Mouse (Mus musculus) forebrain, embryonic 11.5 days (tissue): ENCODE measurements around the gene Cntnap1. TPM values are rescaled to one million over a fixed set of nuclear protein-coding genes. Genes with fewer than 3 reads are reported as not detected.

ENCODE experiments used
- ATAC-seq: fragments of 200-750 bp; cut with Nextera tagmentation; replicated peaks from 2 replicates; pipeline ENCODE4 v1.8.0; 2017; ENCODE audit warnings: moderate TSS enrichment; ENCODE audit not compliant: low FRiP score
- DNase-seq: peaks from one replicate; pipeline ENCODE4 v3.0.0-alpha.2; 2017; ENCODE audit warnings: low spot score
- H3K27ac ChIP-seq: fragments of 300-500 bp; sonication (generic); 2 replicates; pipeline ENCODE4 v1.5.1; 2014; ENCODE audit warnings: low read depth, low read length
- H3K27me3 ChIP-seq: fragments of 300-500 bp; sonication (generic); 2 replicates; pipeline ENCODE4 v1.6.1; 2014; ENCODE audit warnings: mild to moderate bottlenecking, low read length, mixed read lengths; ENCODE audit not compliant: control insufficient read depth, insufficient read depth
- H3K36me3 ChIP-seq: fragments of 300-500 bp; sonication (generic); 2 replicates; pipeline ENCODE4 v1.6.1; 2014; ENCODE audit warnings: mild to moderate bottlenecking, low read length, moderate library complexity, mixed read lengths; ENCODE audit not compliant: control insufficient read depth, insufficient read depth
- H3K4me1 ChIP-seq: fragments of 300-500 bp; sonication (generic); replicated peaks from 2 replicates; pipeline ENCODE4 v1.6.1; 2014; ENCODE audit warnings: low read length, mixed read lengths; ENCODE audit not compliant: control insufficient read depth, insufficient read depth
- H3K4me2 ChIP-seq: fragments of 300-500 bp; sonication (generic); 2 replicates; pipeline ENCODE4 v1.6.1; 2014; ENCODE audit warnings: low read depth, mild to moderate bottlenecking, low read length, moderate library complexity, mixed read lengths; ENCODE audit not compliant: severe bottlenecking
- H3K4me3 ChIP-seq: fragments of 300-500 bp; sonication (generic); 2 replicates; pipeline ENCODE4 v1.5.1; 2014; ENCODE audit warnings: low read depth, low read length
- H3K9ac ChIP-seq: fragments of 300-500 bp; sonication (generic); 2 replicates; pipeline ENCODE4 v1.6.1; 2014; ENCODE audit warnings: low read length
- H3K9me3 ChIP-seq: fragments of 300-500 bp; sonication (generic); 2 replicates; pipeline ENCODE4 v1.6.1; 2016; ENCODE audit warnings: low read length, mixed read lengths; ENCODE audit not compliant: control insufficient read depth
- WGBS: fragments of 180-500 bp; shearing (Covaris S2); extraction: QIAGEN DNeasy Blood & Tissue Kit; methylation state at CpG from one replicate; pipeline ENCODE4 v1.1.7; 2014; 5-methylcytosine and 5-hydroxymethylcytosine counted together
- polyA plus RNA-seq: library from polyadenylated mRNA; unstranded; fragments of >200 nt; fragmentation: Nextera tagmentation; extraction: Ambion mirVana; gene quantifications from 2 replicates; pipeline ENCODE4 v1.2.1, GENCODE M21; 2014

The Cntnap1 gene
- polyA plus RNA-seq, 1 experiment from 2014 or later = 0.55 TPM

GRCm38 (mm10) chr11:101143338-101144225 is 26.7 kb upstream of the Cntnap1 start:
- Histone ChIP-seq H3K4me1 (peaks cover 14% of the 10 kb centered on the region; the same call in 1 of the 2 replicates), H3K9me3 (no peaks in the 10 kb centered on the region), H3K36me3 (no peaks in the 10 kb centered on the region), H3K4me2 (peak overlapping the region; percentile 51), H3K4me3 (peak overlapping the region; percentile 25), H3K9ac (peak overlapping the region; percentile 50; the same call in 1 of the 2 replicates), H3K27me3 (no peaks in the 10 kb centered on the region), H3K27ac (0 out of 2 replicates have a peak overlapping the region, but pooled peaks have one; percentile 25)
- 20% methylated on average over 18 of the region's 19 CpGs for WGBS
- ATAC-seq (peak; percentile 63), DNase-seq (peak; percentile 70)

GRCm38 (mm10) chr11:101146377-101146776 is 23.9 kb upstream of the Cntnap1 start:
- Histone ChIP-seq H3K9ac (no peak overlapping the region), H3K4me3 (no peak overlapping the region), H3K4me2 (0 out of 2 replicates have a peak overlapping the region, but pooled peaks have one; percentile 27), H3K9me3 (no peaks in the 10 kb centered on the region), H3K36me3 (no peaks in the 10 kb centered on the region), H3K4me1 (peaks cover 9% of the 10 kb centered on the region; the same call in 1 of the 2 replicates), H3K27ac (no peak overlapping the region), H3K27me3 (no peaks in the 10 kb centered on the region)
- ATAC-seq (no peak), DNase-seq (peak; percentile 78)
- 17% methylated on average over 10 of the region's 10 CpGs for WGBS

GRCm38 (mm10) chr11:101148751-101149150 is 21.6 kb upstream of the Cntnap1 start:
- Histone ChIP-seq H3K4me2 (no peak overlapping the region), H3K4me1 (peaks cover 7% of the 10 kb centered on the region; the same call in 1 of the 2 replicates), H3K9ac (no peak overlapping the region), H3K36me3 (no peaks in the 10 kb centered on the region), H3K4me3 (no peak overlapping the region), H3K27me3 (no peaks in the 10 kb centered on the region), H3K27ac (no peak overlapping the region), H3K9me3 (no peaks in the 10 kb centered on the region)
- WGBS = 77% methylated on average over 10 of the region's 10 CpGs
- no peak for ATAC-seq
- DNase-seq = no peak

GRCm38 (mm10) chr11:101149178-101150105 is 20.9 kb upstream of the Cntnap1 start:
- H3K4me2 ChIP-seq = no peak overlapping the region
- no peak overlapping the region for H3K27ac ChIP-seq
- no peak for DNase-seq
- H3K4me3 ChIP-seq = no peak overlapping the region
- H3K9me3 ChIP-seq = no peaks in the 10 kb centered on the region
- no peaks in the 10 kb centered on the region for H3K36me3 ChIP-seq
- no peaks in the 10 kb centered on the region for H3K27me3 ChIP-seq
- no peak for ATAC-seq
- peaks cover 4% of the 10 kb centered on the region; the same call in 1 of the 2 replicates for H3K4me1 ChIP-seq
- H3K9ac ChIP-seq = no peak overlapping the region
- 66% methylated on average over 9 of the region's 9 CpGs for WGBS

GRCm38 (mm10) chr11:101151063-101151462 is 19.3 kb upstream of the Cntnap1 start:
- H3K9me3 ChIP-seq = no peaks in the 10 kb centered on the region
- no peak for ATAC-seq
- no peak overlapping the region for H3K9ac ChIP-seq
- no peaks in the 10 kb centered on the region for H3K27me3 ChIP-seq
- no peak overlapping the region for H3K4me3 ChIP-seq
- peaks cover 12% of the 10 kb centered on the region; the same call in 1 of the 2 replicates for H3K4me1 ChIP-seq
- WGBS = 50% methylated on average over 2 of the region's 2 CpGs
- H3K36me3 ChIP-seq = no peaks in the 10 kb centered on the region
- no peak for DNase-seq
- H3K27ac ChIP-seq = no peak overlapping the region
- H3K4me2 ChIP-seq = no peak overlapping the region

- peaks cover 2% of the 10 kb centered on the region; the same call in 1 of the 2 replicates for H3K27me3 ChIP-seq
- H3K9ac ChIP-seq = no peak overlapping the region
- no peaks in the 10 kb centered on the region for H3K36me3 ChIP-seq
- H3K27ac ChIP-seq = no peak overlapping the region
- H3K4me2 ChIP-seq = no peak overlapping the region
- no peaks in the 10 kb centered on the region for H3K9me3 ChIP-seq
- no peak for ATAC-seq
- DNase-seq = no peak
- H3K4me1 ChIP-seq = peaks cover 10% of the 10 kb centered on the region; the same call in 1 of the 2 replicates
- WGBS = 84% methylated on average over 1 of the region's 1 CpGs
- H3K4me3 ChIP-seq = no peak overlapping the region
Observed at GRCm38 (mm10) chr11:101152825-101153224, 17.5 kb upstream of the Cntnap1 start.

- ATAC-seq (no peak), DNase-seq (no peak)
- Histone ChIP-seq H3K36me3 (no peaks in the 10 kb centered on the region), H3K27ac (no peak overlapping the region), H3K27me3 (peaks cover 2% of the 10 kb centered on the region; the same call in 1 of the 2 replicates), H3K9ac (no peak overlapping the region), H3K4me1 (peaks cover 7% of the 10 kb centered on the region; the same call in 1 of the 2 replicates), H3K9me3 (no peaks in the 10 kb centered on the region), H3K4me2 (no peak overlapping the region), H3K4me3 (no peak overlapping the region)
Observed at GRCm38 (mm10) chr11:101154648-101155047, 15.7 kb upstream of the Cntnap1 start.

- Histone ChIP-seq H3K36me3 (no peaks in the 10 kb centered on the region), H3K4me2 (no peak overlapping the region), H3K4me1 (peaks cover 7% of the 10 kb centered on the region; the same call in 1 of the 2 replicates), H3K9me3 (no peaks in the 10 kb centered on the region), H3K27ac (no peak overlapping the region), H3K27me3 (peaks cover 2% of the 10 kb centered on the region; the same call in 1 of the 2 replicates), H3K4me3 (no peak overlapping the region), H3K9ac (no peak overlapping the region)
- 71% methylated on average over 6 of the region's 6 CpGs for WGBS
- DNase-seq (no peak), ATAC-seq (no peak)
Observed at GRCm38 (mm10) chr11:101155151-101155550, 15.2 kb upstream of the Cntnap1 start.
